Mouse (Mus musculus): ENCODE results near the gene Abhd16a.

DNA sequence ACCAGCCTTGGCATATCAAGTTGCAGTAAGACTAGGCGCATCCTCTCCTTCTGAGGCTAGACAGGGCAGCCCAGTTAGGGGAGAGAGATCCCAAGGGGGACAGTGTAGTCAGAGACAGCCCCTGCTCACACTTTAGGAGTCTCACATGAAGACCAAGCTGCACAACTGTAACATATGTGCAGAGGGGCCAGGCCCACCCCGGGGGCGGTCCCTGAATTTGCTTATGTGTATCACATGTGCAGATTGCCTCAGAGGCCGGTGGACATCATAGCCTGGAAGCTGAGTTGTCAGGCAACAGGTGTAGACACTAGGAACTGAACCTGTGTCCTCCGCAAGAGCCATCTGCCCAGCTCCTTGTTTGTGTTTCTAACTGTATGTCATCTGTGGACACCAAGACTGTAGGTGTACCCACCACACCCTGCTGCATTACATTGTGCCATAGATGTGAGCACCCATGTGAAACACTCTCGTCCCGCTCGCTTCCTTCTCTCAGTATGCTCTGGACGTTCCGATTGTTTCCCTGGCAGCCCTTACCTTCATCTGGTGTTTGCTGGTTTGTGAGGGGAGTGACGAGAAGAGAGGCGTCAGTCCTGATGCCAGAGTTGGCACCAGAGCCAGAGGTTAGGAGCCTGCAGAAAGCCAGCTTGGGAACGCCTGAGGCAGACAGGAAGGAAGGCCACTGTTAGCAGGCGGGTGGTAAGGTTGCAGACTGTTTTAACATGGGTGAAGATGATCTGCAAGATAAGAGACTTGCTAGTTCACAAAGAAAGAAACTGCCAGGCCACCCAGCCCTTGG, 3.5 kb downstream of the Abhd16a start:
- TF ChIP-seq CTCF (IDR thresholded peaks at IDR 0.05; ENCODE audit: low read depth) (no peak), EP300 (IDR thresholded peaks at IDR 0.05; ENCODE audit: low read depth) (no peak)

Measured in liver, postnatal 0 days (tissue).